In the genomic region with DNA sequence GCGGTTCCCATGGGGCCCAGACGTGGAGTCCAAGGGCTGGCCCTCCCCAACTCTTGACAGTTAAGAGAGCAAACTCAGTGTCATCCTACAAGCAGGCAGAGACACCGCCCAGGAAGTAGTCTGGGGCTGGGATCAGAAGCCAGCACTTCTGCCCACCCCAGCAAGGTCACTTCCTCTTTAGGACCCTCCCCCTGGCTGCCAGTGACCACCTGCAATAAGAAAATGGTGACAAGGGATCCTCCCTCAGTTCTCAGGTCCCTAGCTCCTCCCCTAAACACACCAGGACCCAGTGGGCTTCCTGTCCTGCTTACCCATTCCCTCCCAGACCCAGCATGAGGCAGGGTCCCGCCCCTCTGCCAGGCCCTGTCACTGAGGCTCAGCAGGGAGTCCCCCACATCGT, we compare ENCODE assay signal across 8 mouse cellular contexts. TPM values are rescaled to one million over a fixed set of nuclear protein-coding genes. Genes with fewer than 3 reads are reported as not detected.
DNase-seq lines count a peak whose midpoint lies in the region; ATAC-seq and TF ChIP-seq lines count a peak whose summit lies in the region.

No protein-coding gene starts in this region.

- peaks cover 54% of the 10 kb centered on the region for H3K4me1 ChIP-seq in heart, embryonic 12.5 days (replicated peaks)
- H3K4me1 ChIP-seq in liver, embryonic 11.5 days (replicated peaks; ENCODE audit: control insufficient read depth, insufficient read depth, low read length), result peaks cover 57% of the 10 kb centered on the region
- H3K4me1 ChIP-seq in small intestine, adult 2 months (ENCODE audit: control insufficient read depth, insufficient read depth, insufficient read length, low read length), result peaks cover 10% of the 10 kb centered on the region

- H3K27me3 ChIP-seq in heart, embryonic 12.5 days (replicated peaks), result no peaks in the 10 kb centered on the region
- H3K27me3 ChIP-seq in liver, embryonic 11.5 days (replicated peaks; ENCODE audit: control insufficient read depth, insufficient read depth, low read length), result no peaks in the 10 kb centered on the region
- H3K27me3 ChIP-seq in small intestine, adult 2 months (ENCODE audit: control insufficient read depth, insufficient read depth, low read length), result no peaks in the 10 kb centered on the region

- peak overlapping the region; percentile 82 for H3K27ac ChIP-seq in heart, embryonic 12.5 days (ENCODE audit: poor library complexity, severe bottlenecking)
- peak overlapping the region; percentile 89 for H3K27ac ChIP-seq in liver, embryonic 11.5 days (ENCODE audit: low read depth, low read length)
- peak overlapping the region; percentile 46; the same call in 1 of the 2 replicates for H3K27ac ChIP-seq in small intestine, adult 2 months (ENCODE audit: insufficient read depth, low read depth, low read length)

- no peaks in the 10 kb centered on the region for H3K9me3 ChIP-seq in heart, embryonic 12.5 days (replicated peaks)
- no peaks in the 10 kb centered on the region for H3K9me3 ChIP-seq in liver, embryonic 11.5 days (ENCODE audit: control insufficient read depth, low read length)

- H3K4me3 ChIP-seq in heart, embryonic 12.5 days, result peak overlapping the region; percentile 70
- H3K4me3 ChIP-seq in liver, embryonic 11.5 days (ENCODE audit: low read depth, low read length), result peak overlapping the region; percentile 85
- no peak overlapping the region for H3K4me3 ChIP-seq in small intestine, adult 2 months (ENCODE audit: low read depth, low read length)

- peak; percentile 52 for DNase-seq in retina, postnatal 1 day
- no peak for DNase-seq in retina, embryonic 14.5 days (ENCODE audit: low spot score)
- peak; percentile 68 for DNase-seq in liver, embryonic 11.5 days (ENCODE audit: low spot score)
- no peak for DNase-seq in cerebellum, postnatal 36 days
- no peak for DNase-seq in layer of hippocampus, adult 11-12 months (ENCODE audit: low spot score)
- no peak for DNase-seq in cerebellum, postnatal 4 days (ENCODE audit: low spot score in 2 of 2)

- peak; percentile 70 for ATAC-seq in heart, embryonic 12.5 days (ENCODE audit: insufficient number of reproducible peaks, low FRiP score)
- ATAC-seq in liver, embryonic 11.5 days (replicated peaks; ENCODE audit: low FRiP score), result peak; percentile 68

- 0 out of 2 replicates have a peak, but pooled peaks cover 10% of the 10 kb centered on the region for H3K36me3 ChIP-seq in heart, embryonic 12.5 days
- peaks cover 7% of the 10 kb centered on the region; the same call in 1 of the 2 replicates for H3K36me3 ChIP-seq in liver, embryonic 11.5 days (ENCODE audit: control insufficient read depth, insufficient read depth, low read length)
- H3K36me3 ChIP-seq in small intestine, adult 2 months (ENCODE audit: control insufficient read depth, insufficient read depth, low read length), result no peaks in the 10 kb centered on the region

- peak overlapping the region; percentile 12; the same call in 1 of the 2 replicates for H3K9ac ChIP-seq in heart, embryonic 12.5 days
- peak overlapping the region; percentile 95 for H3K9ac ChIP-seq in liver, embryonic 11.5 days (ENCODE audit: low read depth, low read length)

- 32% methylated on average over 5 of the region's 5 CpGs for WGBS in heart, embryonic 12.5 days
- 15% methylated on average over 5 of the region's 5 CpGs for WGBS in liver, embryonic 11.5 days
- 50% methylated on average over 5 of the region's 5 CpGs for WGBS in small intestine, adult 2 months

- TF ChIP-seq CTCF in small intestine, adult 2 months (IDR thresholded peaks at IDR 0.05; ENCODE audit: extremely low read depth, insufficient read length, insufficient replicate concordance, low read depth, low read length), result no peak

- H3K4me2 ChIP-seq in heart, embryonic 12.5 days, result peak overlapping the region; percentile 75
- H3K4me2 ChIP-seq in liver, embryonic 11.5 days, result peak overlapping the region; percentile 85

- no peak for TF ChIP-seq POLR2A in small intestine, adult 2 months (IDR thresholded peaks at IDR 0.05; ENCODE audit: low read depth, low read length)

RNA-seq across cellular contexts. Expression of gene Piezo1, which starts 3.3 kb away (rescaled TPM):
- polyA plus RNA-seq in heart, embryonic 12.5 days (2016; fragmentation: Nextera tagmentation; extraction: Ambion mirVana), result 25.5 and 27.8 TPM in 2 replicates
- polyA plus RNA-seq in liver, embryonic 11.5 days (2014; fragmentation: Nextera tagmentation; extraction: Ambion mirVana), result 29.7 and 45.8 TPM in 2 replicates
- 29.5 and 36.4 TPM in 2 replicates for polyA plus RNA-seq in small intestine, adult 2 months (2012; rRNA removed)

RNA-seq across cellular contexts. Expression of gene Cdt1, which starts 20.0 kb away (rescaled TPM):
- polyA plus RNA-seq in heart, embryonic 12.5 days (2016; fragmentation: Nextera tagmentation; extraction: Ambion mirVana), result 36.9 and 38.9 TPM in 2 replicates
- polyA plus RNA-seq in liver, embryonic 11.5 days (2014; fragmentation: Nextera tagmentation; extraction: Ambion mirVana), result 93.2 and 98.2 TPM in 2 replicates
- 26.8 and 64.8 TPM in 2 replicates for polyA plus RNA-seq in small intestine, adult 2 months (2012; rRNA removed)

RNA-seq across cellular contexts. Expression of gene Aprt, which starts 28.9 kb away (rescaled TPM):
- polyA plus RNA-seq in heart, embryonic 12.5 days (2016; fragmentation: Nextera tagmentation; extraction: Ambion mirVana), result 209 and 232 TPM in 2 replicates
- 400 and 425 TPM in 2 replicates for polyA plus RNA-seq in liver, embryonic 11.5 days (2014; fragmentation: Nextera tagmentation; extraction: Ambion mirVana)
- polyA plus RNA-seq in small intestine, adult 2 months (2012; rRNA removed), result 327 and 537 TPM in 2 replicates

Comparison
In these comparisons a context has a peak if more than half of its experiments do, and no peak if none do; other contexts are left out.
1. DNase-seq: peak in retina, postnatal 1 day (single experiment) and liver, embryonic 11.5 days (single experiment); none in retina, embryonic 14.5 days (single experiment), cerebellum, postnatal 36 days (0 of 2), layer of hippocampus, adult 11-12 months (single experiment) and cerebellum, postnatal 4 days (0 of 2).
2. Peak in every context shown above with its lines, with median percentiles within 50 percentile points of each other: H3K27ac ChIP-seq.